Mouse (Mus musculus) ovary, postnatal 14 days (tissue): ENCODE data around the gene Pcp4l1.

ENCODE experiments used
- DNase-seq: peaks from one replicate; pipeline ENCODE4 v3.0.0; 2022; ENCODE audit warnings: low spot score

Pcp4l1 gene

GRCm38 (mm10) chr1:171221281-171222193 lies 25.5 kb upstream of the Pcp4l1 start:
- no peak for DNase-seq

- DNase-seq = peak; percentile 80
These were observed 24.8 kb upstream of the Pcp4l1 start for GRCm38 (mm10) chr1:171220871-171221270.

GRCm38 (mm10) chr1:171216241-171216955 lies 20.3 kb upstream of the Pcp4l1 start:
- DNase-seq = no peak

GRCm38 (mm10) chr1:171213801-171214496 lies 17.9 kb upstream of the Pcp4l1 start, which contains the start of gene Nr1i3:
Gene Nr1i3 (plus strand): TSS chr1:171213970.
- no peak for DNase-seq

- no peak for DNase-seq
These were observed 16.8 kb upstream of the Pcp4l1 start for GRCm38 (mm10) chr1:171212854-171213253.

GRCm38 (mm10) chr1:171209409-171209808 lies 13.3 kb upstream of the Pcp4l1 start:
- DNase-seq = no peak

GRCm38 (mm10) chr1:171205704-171206493 lies 9.8 kb upstream of the Pcp4l1 start:
- no peak for DNase-seq

- DNase-seq = no peak
These were observed 8.2 kb upstream of the Pcp4l1 start for GRCm38 (mm10) chr1:171204249-171204644.

GRCm38 (mm10) chr1:171203471-171204248 lies 7.6 kb upstream of the Pcp4l1 start:
- no peak for DNase-seq

- DNase-seq = no peak
These were observed 4.7 kb upstream of the Pcp4l1 start for GRCm38 (mm10) chr1:171200769-171201168.

GRCm38 (mm10) chr1:171199532-171199931 lies 3.5 kb upstream of the Pcp4l1 start:
- DNase-seq = no peak

GRCm38 (mm10) chr1:171195046-171195822 lies 834 bp downstream of the Pcp4l1 start:
- DNase-seq = no peak

GRCm38 (mm10) chr1:171193911-171194830 lies 1.9 kb downstream of the Pcp4l1 start:
- DNase-seq = no peak

GRCm38 (mm10) chr1:171193093-171193840 lies 2.8 kb downstream of the Pcp4l1 start:
- no peak for DNase-seq

- no peak for DNase-seq
These were observed 3.8 kb downstream of the Pcp4l1 start for GRCm38 (mm10) chr1:171192283-171192682.

GRCm38 (mm10) chr1:171190832-171191231 lies 5.2 kb downstream of the Pcp4l1 start:
- no peak for DNase-seq

GRCm38 (mm10) chr1:171189476-171190114 lies 6.5 kb downstream of the Pcp4l1 start:
- no peak for DNase-seq

- no peak for DNase-seq
These were observed 7.0 kb downstream of the Pcp4l1 start for GRCm38 (mm10) chr1:171189046-171189445.
